Mouse (Mus musculus): ENCODE measurements around the gene Fpgs.

Fpgs gene

DNA sequence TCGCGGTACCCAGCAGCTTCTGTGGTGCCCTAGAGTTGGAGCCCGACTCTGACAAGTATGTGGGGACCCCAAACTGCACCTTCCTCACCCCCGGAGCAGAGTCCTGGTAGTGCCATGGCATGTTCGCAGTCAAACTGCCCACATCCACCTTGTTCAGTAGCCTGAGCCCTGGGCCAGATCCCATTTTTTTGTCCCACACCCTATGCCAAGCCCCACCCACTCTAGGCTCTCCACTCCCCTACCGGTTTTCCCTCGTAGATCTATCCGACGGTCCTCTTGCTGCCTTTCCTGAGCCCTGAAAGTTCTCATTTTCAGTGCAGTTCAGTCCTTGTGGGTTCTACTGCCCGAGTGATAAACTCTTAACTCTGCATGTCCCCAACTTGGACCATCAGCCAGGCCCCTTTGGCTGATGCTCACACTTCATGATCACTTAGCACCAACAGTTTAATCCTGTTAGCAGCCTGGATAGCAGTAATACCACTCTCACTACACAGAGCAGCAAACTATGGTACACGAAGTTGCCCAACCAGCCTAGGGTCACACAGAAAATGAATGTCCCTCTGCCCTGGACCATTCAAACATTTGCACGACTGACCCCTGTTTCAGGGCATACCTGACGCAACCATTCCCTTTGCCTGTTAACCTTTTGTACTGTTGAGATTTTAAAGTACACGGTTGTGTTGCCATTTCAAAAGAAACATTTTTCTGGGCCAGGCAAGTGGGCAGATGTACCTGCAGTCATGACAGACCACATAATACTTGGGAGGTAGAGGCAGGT, 2.8 kb downstream of the Fpgs start:
- no peak for DNase-seq (ENCODE audit: low spot score)

DNA sequence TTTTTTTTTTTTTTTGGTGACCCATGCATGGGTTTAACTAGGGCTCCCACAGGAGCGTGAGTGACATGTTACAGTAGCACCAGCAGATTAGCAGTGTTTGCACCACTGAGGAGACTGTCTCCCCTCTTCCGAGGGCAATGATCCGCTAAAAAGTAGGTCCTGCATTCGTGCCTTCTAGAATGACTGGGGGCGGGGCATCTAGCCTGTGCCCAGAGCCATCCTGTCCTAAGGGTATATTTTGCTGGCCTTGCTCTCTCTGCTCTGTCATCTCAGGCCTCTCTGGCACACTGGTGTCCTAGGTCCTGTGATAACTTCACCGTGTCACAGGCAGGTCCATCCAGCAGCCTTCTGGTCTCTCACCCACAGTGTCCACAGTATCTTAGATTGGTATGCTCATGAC, 4.3 kb downstream of the Fpgs start:
- DNase-seq (ENCODE audit: low spot score) = no peak

DNA sequence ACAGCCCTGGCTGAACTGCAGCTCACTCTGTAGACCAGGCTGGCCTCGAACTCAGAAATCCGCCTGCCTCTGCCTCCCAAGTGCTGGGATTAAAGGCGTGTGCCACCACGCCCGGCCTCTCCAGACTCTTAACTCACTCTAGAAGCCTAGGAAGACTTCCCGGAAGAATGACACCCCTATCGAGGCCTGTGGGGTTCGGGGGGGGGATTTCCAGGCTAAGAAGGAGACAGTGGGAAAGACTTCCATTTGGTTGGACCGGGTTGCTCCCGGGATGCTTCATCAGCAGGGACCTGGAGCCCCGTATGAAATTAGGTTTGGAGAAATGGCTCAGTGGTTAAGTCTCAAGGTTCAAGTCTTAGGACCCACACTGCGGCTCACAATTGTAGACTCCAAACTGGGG, 9.3 kb downstream of the Fpgs start:
- no peak for DNase-seq (ENCODE audit: low spot score)

DNA sequence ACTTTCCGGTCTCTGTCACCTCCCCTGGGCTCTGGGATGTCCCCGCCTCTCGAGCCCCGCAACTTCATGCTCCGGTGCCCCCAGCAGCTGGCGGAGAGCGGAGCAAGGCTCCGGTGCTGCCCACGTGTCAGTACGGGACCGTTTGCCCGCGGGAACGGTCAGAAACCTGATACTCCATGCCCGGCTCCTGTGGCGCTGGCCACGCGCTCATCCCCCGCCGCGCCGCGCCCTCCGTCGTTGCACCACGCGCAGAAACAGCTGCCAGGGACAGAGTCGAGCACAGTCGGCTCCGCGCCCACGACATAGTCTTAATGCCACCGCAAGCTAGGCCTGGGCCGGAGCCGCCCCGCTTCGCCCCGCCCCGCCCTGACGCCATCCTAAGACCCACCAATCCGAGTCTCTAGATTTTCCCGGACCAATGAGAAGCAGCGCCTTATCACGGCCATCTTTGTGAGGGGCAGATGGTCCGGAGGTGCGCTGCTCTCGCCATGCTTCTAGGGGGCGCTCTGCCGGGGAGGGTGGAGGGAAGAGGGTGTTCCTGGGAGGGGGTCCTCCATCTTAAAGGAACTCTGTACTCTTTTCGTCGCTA, 10.0 kb downstream of the Fpgs start:
- DNase-seq (ENCODE audit: low spot score) = peak; percentile 97

DNA sequence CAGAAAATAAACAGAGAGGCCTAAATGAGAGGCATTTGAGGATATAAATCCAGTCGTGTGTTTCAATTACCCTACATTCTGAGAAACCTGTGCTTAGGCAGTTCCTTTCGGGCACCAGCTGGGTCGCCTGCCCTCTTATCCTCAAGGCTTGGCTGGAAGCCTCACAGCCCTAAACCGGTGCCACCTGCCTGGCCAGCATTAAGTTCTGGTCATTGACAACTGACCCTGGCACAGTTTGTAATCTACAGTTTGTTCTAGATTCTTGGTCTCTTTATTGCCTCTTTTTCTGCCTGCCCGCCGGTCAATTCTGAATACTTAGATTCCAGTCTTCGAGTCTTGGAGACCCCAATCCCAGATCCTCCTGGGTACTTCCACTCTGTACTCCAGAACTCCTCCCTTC, 10.7 kb downstream of the Fpgs start:
- no peak for DNase-seq (ENCODE audit: low spot score)

DNA sequence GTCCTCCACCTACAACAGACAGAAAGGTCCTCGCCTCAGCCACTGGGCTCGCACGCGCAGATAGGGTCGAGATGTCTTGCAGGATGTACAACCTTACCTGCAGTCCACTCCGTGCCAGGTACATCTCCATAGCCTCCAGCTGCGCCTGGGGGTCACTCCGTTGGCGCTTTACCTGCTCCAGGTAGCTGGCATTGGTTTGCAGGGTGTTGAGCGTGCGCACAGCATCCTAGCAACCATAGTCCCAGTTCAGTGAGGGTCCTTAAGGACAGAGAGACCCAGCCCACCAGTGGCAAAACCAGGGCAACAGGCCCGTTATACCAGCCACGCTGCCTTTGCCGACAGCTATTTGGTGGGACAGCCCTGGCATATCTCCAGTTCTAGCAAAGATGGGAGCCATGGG, 11.4 kb downstream of the Fpgs start:
- no peak for DNase-seq (ENCODE audit: low spot score)

DNA sequence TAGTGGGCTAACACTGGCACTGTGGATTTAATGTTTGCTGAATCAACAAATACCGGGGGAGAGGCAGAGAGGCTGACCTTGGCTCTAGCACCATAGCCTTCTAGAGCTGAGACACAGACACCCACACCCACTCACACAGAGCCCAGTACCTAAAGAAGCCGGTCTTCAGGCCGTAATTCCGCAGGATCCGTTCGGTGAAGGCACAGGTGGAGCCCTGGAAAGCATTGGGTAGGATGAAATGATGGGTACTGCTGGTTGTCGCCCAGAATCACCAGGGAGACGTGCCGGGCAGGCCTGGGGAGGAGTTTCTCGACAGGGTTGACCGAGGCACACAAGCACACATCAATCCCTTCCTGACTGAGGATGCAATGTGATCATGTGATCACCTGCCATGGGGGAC, 12.9 kb downstream of the Fpgs start:
- DNase-seq (ENCODE audit: low spot score) = no peak

DNA sequence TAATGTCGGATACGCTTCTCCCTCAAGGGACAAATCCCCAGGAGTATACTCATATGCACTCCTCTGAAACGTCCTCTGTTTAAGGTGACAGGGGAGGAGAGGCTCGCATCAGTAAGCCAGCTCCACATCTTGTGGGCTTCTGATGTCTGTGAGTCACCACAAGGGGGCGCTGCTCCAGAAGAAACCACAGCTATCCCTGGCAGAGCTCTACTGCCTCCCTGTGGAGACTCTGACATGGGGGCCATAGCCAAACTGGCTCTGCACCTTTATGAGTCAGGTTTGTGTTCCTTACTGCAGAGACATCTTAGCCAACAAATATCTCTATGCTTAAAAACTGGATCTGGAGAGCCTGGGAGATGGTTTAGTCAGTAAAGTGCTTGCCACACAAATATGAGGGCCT, 14.5 kb downstream of the Fpgs start:
- DNase-seq (ENCODE audit: low spot score) = peak; percentile 93

DNA sequence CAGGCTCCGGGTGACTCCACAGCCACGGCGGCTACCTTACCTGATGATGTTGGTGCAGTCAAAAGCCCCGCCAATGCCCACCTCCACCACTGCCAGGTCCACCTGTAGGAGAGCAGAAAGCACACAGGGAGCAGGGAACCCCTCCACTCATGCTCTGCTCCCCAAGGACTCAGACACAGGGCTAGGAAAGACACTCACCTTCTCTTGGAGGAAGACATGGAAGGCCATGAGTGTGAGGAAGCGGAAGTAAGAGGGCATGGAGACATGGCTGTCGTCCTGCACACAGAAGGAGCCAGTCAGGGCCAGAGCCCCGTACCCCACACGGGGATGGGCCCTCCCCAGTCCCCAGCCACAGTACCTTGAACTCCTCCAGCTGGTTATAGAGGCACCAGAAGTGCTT, 16.4 kb downstream of the Fpgs start:
- no peak for DNase-seq (ENCODE audit: low spot score)

DNA sequence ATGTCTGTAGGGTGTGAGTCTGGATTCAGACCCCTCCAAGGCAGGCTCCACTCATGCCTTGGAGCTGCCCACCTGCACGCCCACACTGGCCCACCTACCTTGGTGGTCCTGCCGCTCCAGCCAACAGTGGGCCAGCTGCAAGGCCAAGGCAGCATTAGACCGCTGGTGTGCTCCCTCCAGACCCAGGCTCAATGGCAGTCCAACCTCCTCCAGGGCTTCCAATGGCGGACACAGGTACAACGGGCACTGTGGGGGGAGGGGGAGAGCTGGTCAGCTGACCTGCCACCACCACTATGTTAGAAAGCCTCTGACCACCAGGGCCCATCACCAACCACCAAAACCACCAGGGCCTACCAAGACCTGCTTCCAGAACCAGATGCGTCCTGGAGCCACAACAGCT, 17.3 kb downstream of the Fpgs start:
- DNase-seq (ENCODE audit: low spot score) = no peak

DNA sequence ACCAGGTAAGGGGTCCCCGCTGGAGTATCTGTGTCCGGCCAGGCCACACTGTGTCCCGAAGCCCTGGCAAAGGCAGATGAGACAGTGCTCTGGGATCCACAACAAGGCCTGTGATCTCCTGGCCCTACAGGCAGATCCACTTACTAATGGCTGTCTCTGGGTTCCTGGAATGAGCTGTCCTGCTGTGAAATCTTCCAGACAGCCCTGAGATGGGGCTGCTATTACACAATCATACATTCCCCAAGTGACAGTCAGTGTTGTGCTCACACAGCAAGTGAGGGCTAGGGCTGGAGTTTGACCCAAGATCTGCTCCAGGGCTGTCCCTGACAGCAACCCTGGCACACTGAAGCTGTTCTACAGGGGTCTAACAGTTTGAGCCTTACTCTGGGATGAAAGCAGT, 18.1 kb downstream of the Fpgs start:
- DNase-seq (ENCODE audit: low spot score) = peak; percentile 77

DNA sequence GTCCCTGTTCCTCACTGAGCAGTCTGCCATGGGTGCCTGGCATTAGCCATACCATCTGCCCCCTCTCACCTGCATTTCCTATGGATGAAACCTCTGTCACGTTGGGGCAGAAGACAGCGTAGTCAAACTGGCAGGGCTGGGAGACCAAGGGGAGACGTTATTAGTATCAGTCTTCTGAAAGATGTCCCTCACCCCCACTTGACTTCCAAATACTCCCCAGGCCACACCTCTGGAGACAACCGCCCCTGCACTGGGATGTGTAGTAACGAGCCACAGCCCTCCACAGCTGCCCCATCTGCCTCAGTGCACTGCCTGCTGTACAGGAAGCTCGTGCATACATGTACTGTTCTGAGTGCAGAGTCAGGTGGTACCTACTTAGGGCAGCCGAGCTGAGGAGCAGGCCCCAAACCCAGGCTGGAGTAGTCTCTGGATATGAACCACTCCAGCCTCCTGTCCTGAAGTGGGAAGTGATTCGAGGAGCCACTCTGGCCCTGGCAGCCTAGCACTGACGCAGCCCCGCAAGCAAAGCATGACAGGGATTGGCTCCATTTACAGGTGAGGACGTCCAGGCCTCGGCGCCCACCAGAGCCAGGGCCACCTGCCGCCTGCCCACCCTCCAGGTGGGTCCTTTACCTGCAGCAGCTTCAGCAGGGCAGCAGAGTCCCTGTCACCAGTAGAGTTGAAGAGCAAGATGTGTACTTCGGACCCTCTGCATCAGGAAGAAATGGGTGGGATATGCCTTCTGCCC, 19.1 kb downstream of the Fpgs start:
- DNase-seq (ENCODE audit: low spot score) = no peak

DNA sequence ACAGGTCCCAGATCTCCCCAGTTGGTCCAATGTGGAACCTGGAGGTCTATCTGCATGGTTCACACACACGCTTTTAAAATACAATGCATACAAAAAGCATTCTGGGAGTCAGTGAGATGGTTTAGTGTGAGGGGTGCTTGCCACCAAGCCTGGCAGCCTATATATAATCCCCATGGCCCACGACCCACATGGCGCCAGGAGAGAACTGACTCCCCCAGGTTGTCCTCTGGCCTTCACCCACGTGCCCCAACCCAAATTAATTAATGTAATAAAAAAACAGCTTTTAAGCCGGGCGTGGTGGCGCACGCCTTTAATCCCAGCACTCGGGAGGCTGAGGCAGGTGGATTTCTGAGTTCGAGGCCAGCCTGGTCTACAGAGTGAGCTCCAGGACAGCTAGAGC, 20.2 kb downstream of the Fpgs start:
- DNase-seq (ENCODE audit: low spot score) = no peak

DNA sequence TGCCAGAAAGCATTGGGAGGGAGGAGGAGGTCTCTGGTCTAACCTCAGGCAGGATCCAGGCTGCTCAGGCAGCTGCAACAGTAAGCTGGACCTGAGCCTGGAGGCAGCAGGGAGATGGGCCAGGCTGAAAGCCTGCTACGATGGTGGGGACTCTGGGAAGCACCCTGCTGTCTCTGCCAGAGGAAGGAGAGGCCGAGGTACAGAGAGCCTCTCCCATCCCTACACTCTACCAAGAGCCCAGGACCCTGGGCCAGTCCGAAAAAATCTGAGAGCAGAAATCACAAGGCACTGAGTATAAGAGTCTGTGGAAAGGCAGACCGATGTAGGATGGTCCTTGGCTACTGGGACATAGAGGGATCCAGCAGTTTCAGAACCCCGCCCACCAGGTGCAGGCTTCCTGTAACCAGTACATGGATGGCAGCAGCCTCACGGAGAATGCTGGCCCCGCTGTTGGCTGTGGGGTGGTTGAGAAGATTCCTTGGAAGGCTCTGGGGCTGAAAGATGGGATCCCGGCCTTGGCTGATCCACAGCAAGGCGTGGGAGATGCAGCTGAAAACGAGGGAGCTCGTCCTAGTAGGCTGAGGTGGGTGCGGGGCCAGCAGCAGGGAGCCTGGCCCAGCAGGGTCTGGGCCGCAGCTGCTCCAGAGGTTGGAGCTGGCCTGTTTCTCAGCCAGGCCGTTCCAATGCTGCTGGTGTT, 21.1 kb downstream of the Fpgs start:
- DNase-seq (ENCODE audit: low spot score) = no peak

DNA sequence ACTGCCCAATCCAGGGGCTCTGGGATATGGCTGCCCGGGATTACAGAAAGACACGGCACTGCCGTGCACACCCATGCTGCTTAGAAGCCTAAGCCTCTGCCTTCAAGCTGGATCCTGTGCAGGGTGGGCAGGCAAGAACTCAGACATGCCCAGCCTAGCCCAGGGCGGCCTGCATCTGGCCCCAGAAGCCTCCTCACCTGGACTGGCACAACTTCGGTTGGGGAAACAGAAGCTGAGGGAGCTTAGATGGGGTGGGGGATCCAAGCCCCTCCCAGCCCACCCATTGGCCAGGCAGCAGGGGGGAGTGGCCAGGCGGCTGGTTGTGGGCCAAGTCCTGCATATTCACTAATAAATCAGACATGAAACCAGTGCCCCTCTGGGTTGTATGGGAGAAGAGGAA, 22.2 kb downstream of the Fpgs start:
- DNase-seq (ENCODE audit: low spot score) = no peak

DNA sequence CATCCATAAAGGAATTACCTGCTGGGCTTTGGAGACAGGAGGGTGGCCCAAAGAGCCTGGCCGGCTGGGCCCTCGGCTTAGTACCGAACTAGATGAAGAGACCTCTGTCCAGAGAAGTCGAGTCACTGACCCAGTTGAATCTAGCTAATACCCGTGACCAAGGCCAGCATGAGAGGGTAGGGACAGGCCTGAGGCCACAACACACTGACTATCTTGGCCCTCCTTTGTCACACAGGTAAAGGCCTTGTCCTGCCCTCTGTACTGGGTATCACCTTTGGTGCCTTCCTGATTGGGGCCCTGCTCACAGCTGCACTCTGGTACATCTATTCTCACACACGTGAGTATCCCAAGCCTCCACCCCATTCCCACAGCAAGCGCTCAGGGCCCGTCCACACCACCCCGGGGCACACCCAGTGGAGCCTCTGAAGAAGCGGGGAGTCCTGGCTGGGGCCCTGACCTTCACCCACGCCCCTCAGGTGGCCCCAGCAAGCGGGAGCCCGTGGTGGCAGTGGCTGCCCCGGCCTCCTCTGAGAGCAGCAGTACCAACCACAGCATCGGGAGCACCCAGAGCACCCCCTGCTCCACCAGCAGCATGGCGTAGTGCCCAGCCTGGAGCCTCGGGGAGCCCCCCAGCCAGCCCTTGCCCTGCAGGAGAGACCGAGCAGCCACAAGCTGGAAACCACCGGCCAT, 22.8 kb downstream of the Fpgs start:
- DNase-seq (ENCODE audit: low spot score) = no peak

DNA sequence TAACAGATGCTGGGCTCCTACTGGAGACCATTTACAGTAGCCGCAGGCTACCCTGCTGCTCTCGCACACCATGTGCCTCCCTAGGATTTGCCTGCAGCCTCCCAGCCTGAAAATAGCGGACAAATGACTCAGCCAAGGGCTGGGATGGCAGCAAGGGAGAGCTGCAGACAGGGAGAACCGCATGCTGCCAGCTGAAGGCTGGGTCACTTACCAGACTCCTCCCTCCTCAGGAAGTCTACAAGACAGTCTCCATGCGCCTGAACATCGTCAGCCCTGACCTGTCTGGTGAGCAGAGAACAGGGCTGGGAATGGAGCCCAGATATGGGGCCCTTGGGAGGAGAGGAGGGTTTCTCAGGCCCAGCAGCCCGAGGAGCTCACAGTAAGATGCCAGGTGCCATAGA, 23.9 kb downstream of the Fpgs start:
- peak; percentile 95 for DNase-seq (ENCODE audit: low spot score)

DNA sequence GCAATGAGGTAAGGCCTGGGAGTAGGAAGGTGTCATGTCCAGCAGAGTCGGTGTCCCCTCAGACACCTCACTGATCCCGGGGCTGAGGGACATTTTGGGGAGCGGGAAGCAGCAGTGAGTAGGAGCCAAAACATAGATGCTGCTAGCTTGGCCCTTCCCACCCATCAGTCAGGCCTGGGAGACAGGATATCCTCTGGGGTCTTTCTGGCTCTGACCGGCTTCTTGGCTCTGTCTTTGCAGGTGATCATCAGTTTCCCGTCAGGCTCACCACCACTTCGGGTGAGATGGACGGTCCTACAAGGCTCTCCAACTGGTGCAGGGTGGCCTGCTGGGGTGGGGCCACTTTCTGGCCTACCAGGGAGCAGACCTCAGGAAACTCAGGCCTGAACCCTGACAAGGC, 26.3 kb downstream of the Fpgs start:
- DNase-seq (ENCODE audit: low spot score) = no peak

DNA sequence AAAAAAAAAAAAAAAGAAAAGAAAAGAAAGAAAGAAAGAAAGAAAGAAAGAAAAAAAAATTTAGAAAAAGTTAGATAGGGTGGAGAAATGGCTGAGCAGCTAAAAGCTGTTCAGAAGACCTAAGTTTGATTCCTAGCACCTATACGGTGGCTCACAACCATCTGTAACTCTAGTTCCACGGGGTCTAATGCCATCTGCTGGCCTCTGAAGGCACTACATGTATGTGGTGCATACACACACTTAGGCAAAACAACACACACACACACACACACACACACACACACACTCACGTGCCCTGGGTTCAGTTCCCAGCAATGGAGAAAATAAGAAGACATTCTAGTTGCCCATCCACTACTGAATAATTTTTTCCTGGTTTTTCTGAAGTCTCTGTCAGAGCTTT, 27.1 kb downstream of the Fpgs start:
- no peak for DNase-seq (ENCODE audit: low spot score)

DNA sequence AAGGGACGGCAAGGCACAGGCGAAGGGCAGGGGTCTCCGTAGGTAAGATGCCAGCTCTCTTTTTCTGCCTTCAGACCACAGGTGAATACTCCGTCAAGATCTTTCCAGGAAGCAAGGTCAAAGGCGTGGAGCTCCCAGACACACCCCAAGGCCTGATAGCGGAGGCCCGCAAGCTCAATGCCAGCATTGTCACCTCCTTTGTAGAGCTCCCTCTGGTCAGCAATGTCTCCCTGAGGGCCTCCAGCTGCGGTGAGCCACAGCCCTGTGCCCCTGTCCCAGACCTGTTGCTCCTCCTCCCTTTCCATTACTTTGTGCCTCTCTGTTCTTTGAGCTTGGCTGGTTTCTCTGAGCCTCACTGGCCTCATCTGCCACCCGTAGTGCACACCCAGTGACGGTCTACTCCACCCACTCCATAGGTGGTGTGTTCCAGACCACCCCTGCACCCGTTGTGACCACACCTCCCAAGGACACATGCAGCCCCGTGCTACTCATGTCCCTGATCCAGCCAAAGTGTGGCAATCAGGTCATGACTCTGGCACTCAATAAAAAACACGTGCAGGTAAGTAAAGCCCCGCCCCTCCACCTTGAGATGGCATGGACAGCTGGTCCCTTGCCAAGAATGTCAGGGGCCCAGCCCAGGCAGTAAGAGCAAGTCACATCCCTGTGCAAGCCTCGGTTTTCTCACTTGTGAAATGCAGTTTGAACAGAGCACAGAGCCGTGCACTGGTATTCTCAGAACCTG, 30.6 kb downstream of the Fpgs start:
- DNase-seq (ENCODE audit: low spot score) = no peak

DNA sequence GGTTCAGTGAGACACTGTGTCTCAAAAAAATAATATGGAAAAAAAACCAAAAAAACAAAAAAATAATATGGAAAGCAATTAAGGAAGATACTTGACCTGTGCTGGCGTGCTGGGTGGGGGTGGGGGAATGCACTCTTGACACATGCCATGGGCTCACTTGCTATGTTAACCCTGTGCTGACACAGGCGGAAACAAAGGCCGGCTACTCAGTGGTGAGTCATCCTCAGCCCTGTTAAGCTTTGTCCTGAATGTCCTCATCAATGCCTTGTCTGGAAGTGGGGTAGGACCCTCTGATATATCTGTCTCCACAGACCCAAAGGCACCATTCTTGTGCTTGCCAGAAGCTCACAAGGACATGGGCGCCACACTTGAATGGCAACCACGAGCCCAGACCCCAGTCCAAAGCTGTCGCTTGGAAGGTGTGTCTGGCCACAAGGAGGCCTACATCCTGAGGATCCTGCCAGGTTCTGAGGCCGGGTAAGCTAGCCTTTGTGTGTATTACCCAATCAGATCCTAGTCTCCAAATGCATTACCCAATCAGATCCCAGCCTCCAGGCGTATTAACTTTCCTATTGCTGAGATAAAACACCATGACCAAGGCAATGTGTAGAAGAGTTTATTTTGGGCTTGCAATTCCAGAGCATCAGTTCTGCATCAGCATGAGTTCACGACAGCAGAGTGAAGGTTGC, 31.9 kb downstream of the Fpgs start:
- DNase-seq (ENCODE audit: low spot score) = no peak

Data from MN1 (cell line).